Mouse (Mus musculus): ENCODE measurements at regions not wholly inside any gene's neighbourhood (a gene's known extent, or its start where the extent isn't known, plus 50 kb on each side); places are given as distances from the start of the nearest gene placed in this dataset.

- ATAC-seq (ENCODE audit: extremely low read depth, insufficient number of reproducible peaks, low FRiP score, poor library complexity, severe bottlenecking) (no peak), DNase-seq (ENCODE audit: low spot score) (no peak)
- Histone ChIP-seq H3K9me3 (replicated peaks) (no peaks in the 10 kb centered on the region), H3K27me3 (ENCODE audit: insufficient read depth, low read length) (no peaks in the 10 kb centered on the region), H3K4me3 (ENCODE audit: low read depth, low read length) (no peak overlapping the region), H3K36me3 (replicated peaks) (no peaks in the 10 kb centered on the region), H3K4me1 (ENCODE audit: insufficient read depth, low read depth, low read length) (no peaks in the 10 kb centered on the region)
- no peak for TF ChIP-seq TAL1 (conservative IDR thresholded peaks at IDR 0.05; ENCODE audit: low read depth, low read length)
- TF ChIP-seq CTCF (IDR thresholded peaks at IDR 0.05; ENCODE audit: low read depth, low read length): no peak
- TF ChIP-seq GATA1 (IDR thresholded peaks at IDR 0.05; ENCODE audit: borderline replicate concordance, low read length): no peak
- TF ChIP-seq GATA2 (IDR thresholded peaks at IDR 0.05; ENCODE audit: borderline replicate concordance, low read depth, low read length): no peak
- TF ChIP-seq POLR2AphosphoS5 (IDR thresholded peaks at IDR 0.05; ENCODE audit: insufficient replicate concordance, low read depth, low read length): no peak
Observed at GRCm38 (mm10) chr9:60951071-60951561, 156.8 kb downstream of the Uaca start.

- DNase-seq (ENCODE audit: low spot score): no peak
- Histone ChIP-seq H3K9me3 (replicated peaks) (no peaks in the 10 kb centered on the region), H3K4me3 (ENCODE audit: low read depth, low read length) (no peak overlapping the region), H3K4me1 (ENCODE audit: insufficient read depth, low read depth, low read length) (no peaks in the 10 kb centered on the region), H3K36me3 (replicated peaks) (no peaks in the 10 kb centered on the region), H3K27me3 (ENCODE audit: insufficient read depth, low read length) (no peaks in the 10 kb centered on the region)
- no peak for TF ChIP-seq TAL1 (conservative IDR thresholded peaks at IDR 0.05; ENCODE audit: low read depth, low read length)
- TF ChIP-seq POLR2AphosphoS5 (IDR thresholded peaks at IDR 0.05; ENCODE audit: insufficient replicate concordance, low read depth, low read length): no peak
- no peak for ATAC-seq (ENCODE audit: extremely low read depth, insufficient number of reproducible peaks, low FRiP score, poor library complexity, severe bottlenecking)
Observed at GRCm38 (mm10) chr9:60957438-60957837, 163.1 kb downstream of the Uaca start.

GRCm38 (mm10) chr9:60959537-60959936 lies 165.2 kb downstream of the Uaca start:
- ATAC-seq (ENCODE audit: extremely low read depth, insufficient number of reproducible peaks, low FRiP score, poor library complexity, severe bottlenecking) (no peak), DNase-seq (ENCODE audit: low spot score) (no peak)
- no peaks in the 10 kb centered on the region for H3K36me3 ChIP-seq (replicated peaks)
- TF ChIP-seq POLR2AphosphoS5 (IDR thresholded peaks at IDR 0.05; ENCODE audit: insufficient replicate concordance, low read depth, low read length) (no peak), GATA1 (IDR thresholded peaks at IDR 0.05; ENCODE audit: borderline replicate concordance, low read length) (no peak), GATA2 (IDR thresholded peaks at IDR 0.05; ENCODE audit: borderline replicate concordance, low read depth, low read length) (no peak), CTCF (IDR thresholded peaks at IDR 0.05; ENCODE audit: low read depth, low read length) (no peak), TAL1 (conservative IDR thresholded peaks at IDR 0.05; ENCODE audit: low read depth, low read length) (no peak)
- no peaks in the 10 kb centered on the region for H3K27me3 ChIP-seq (ENCODE audit: insufficient read depth, low read length)
- no peak overlapping the region for H3K4me3 ChIP-seq (ENCODE audit: low read depth, low read length)
- H3K9me3 ChIP-seq (replicated peaks): no peaks in the 10 kb centered on the region
- no peaks in the 10 kb centered on the region for H3K4me1 ChIP-seq (ENCODE audit: insufficient read depth, low read depth, low read length)

- no peaks in the 10 kb centered on the region for H3K36me3 ChIP-seq (replicated peaks)
- TF ChIP-seq TAL1 (conservative IDR thresholded peaks at IDR 0.05; ENCODE audit: low read depth, low read length): no peak
- TF ChIP-seq CTCF (IDR thresholded peaks at IDR 0.05; ENCODE audit: low read depth, low read length): no peak
- TF ChIP-seq GATA2 (IDR thresholded peaks at IDR 0.05; ENCODE audit: borderline replicate concordance, low read depth, low read length): no peak
- TF ChIP-seq GATA1 (IDR thresholded peaks at IDR 0.05; ENCODE audit: borderline replicate concordance, low read length): no peak
- TF ChIP-seq POLR2AphosphoS5 (IDR thresholded peaks at IDR 0.05; ENCODE audit: insufficient replicate concordance, low read depth, low read length): no peak
- no peaks in the 10 kb centered on the region for H3K4me1 ChIP-seq (ENCODE audit: insufficient read depth, low read depth, low read length)
- H3K9me3 ChIP-seq (replicated peaks): no peaks in the 10 kb centered on the region
- H3K4me3 ChIP-seq (ENCODE audit: low read depth, low read length): no peak overlapping the region
- no peak for ATAC-seq (ENCODE audit: extremely low read depth, insufficient number of reproducible peaks, low FRiP score, poor library complexity, severe bottlenecking)
- H3K27me3 ChIP-seq (ENCODE audit: insufficient read depth, low read length): no peaks in the 10 kb centered on the region
- DNase-seq (ENCODE audit: low spot score): no peak
Observed at GRCm38 (mm10) chr9:60962086-60962485, 167.7 kb downstream of the Uaca start.

- no peak for DNase-seq (ENCODE audit: low spot score)
- H3K4me1 ChIP-seq (ENCODE audit: insufficient read depth, low read depth, low read length): no peaks in the 10 kb centered on the region
- no peaks in the 10 kb centered on the region for H3K9me3 ChIP-seq (replicated peaks)
- no peaks in the 10 kb centered on the region for H3K36me3 ChIP-seq (replicated peaks)
- H3K4me3 ChIP-seq (ENCODE audit: low read depth, low read length): no peak overlapping the region
- H3K27me3 ChIP-seq (ENCODE audit: insufficient read depth, low read length): peaks cover 2% of the 10 kb centered on the region; the same call in 1 of the 2 replicates
- TF ChIP-seq GATA2 (IDR thresholded peaks at IDR 0.05; ENCODE audit: borderline replicate concordance, low read depth, low read length) (no peak), CTCF (IDR thresholded peaks at IDR 0.05; ENCODE audit: low read depth, low read length) (no peak), TAL1 (conservative IDR thresholded peaks at IDR 0.05; ENCODE audit: low read depth, low read length) (no peak), GATA1 (IDR thresholded peaks at IDR 0.05; ENCODE audit: borderline replicate concordance, low read length) (no peak), POLR2AphosphoS5 (IDR thresholded peaks at IDR 0.05; ENCODE audit: insufficient replicate concordance, low read depth, low read length) (no peak)
- no peak for ATAC-seq (ENCODE audit: extremely low read depth, insufficient number of reproducible peaks, low FRiP score, poor library complexity, severe bottlenecking)
Observed at GRCm38 (mm10) chr9:60965641-60966040, 171.3 kb downstream of the Uaca start.

GRCm38 (mm10) chr9:60968281-60969031 lies 174.1 kb downstream of the Uaca start:
- Histone ChIP-seq H3K9me3 (replicated peaks) (no peaks in the 10 kb centered on the region), H3K27me3 (ENCODE audit: insufficient read depth, low read length) (peaks cover 2% of the 10 kb centered on the region; the same call in 1 of the 2 replicates), H3K4me1 (ENCODE audit: insufficient read depth, low read depth, low read length) (no peaks in the 10 kb centered on the region), H3K4me3 (ENCODE audit: low read depth, low read length) (no peak overlapping the region), H3K36me3 (replicated peaks) (no peaks in the 10 kb centered on the region)
- DNase-seq (ENCODE audit: low spot score): no peak
- no peak for TF ChIP-seq TAL1 (conservative IDR thresholded peaks at IDR 0.05; ENCODE audit: low read depth, low read length)
- no peak for TF ChIP-seq POLR2AphosphoS5 (IDR thresholded peaks at IDR 0.05; ENCODE audit: insufficient replicate concordance, low read depth, low read length)
- TF ChIP-seq GATA2 (IDR thresholded peaks at IDR 0.05; ENCODE audit: borderline replicate concordance, low read depth, low read length): no peak
- no peak for TF ChIP-seq CTCF (IDR thresholded peaks at IDR 0.05; ENCODE audit: low read depth, low read length)
- TF ChIP-seq GATA1 (IDR thresholded peaks at IDR 0.05; ENCODE audit: borderline replicate concordance, low read length): no peak
- no peak for ATAC-seq (ENCODE audit: extremely low read depth, insufficient number of reproducible peaks, low FRiP score, poor library complexity, severe bottlenecking)
